Mouse (Mus musculus): ENCODE results near the gene Polr3b. TPM values are rescaled to one million over a fixed set of nuclear protein-coding genes. Genes with fewer than 3 reads are reported as not detected.

The Polr3b gene
- polyA plus RNA-seq, 1 experiment = 4.8 TPM

DNA sequence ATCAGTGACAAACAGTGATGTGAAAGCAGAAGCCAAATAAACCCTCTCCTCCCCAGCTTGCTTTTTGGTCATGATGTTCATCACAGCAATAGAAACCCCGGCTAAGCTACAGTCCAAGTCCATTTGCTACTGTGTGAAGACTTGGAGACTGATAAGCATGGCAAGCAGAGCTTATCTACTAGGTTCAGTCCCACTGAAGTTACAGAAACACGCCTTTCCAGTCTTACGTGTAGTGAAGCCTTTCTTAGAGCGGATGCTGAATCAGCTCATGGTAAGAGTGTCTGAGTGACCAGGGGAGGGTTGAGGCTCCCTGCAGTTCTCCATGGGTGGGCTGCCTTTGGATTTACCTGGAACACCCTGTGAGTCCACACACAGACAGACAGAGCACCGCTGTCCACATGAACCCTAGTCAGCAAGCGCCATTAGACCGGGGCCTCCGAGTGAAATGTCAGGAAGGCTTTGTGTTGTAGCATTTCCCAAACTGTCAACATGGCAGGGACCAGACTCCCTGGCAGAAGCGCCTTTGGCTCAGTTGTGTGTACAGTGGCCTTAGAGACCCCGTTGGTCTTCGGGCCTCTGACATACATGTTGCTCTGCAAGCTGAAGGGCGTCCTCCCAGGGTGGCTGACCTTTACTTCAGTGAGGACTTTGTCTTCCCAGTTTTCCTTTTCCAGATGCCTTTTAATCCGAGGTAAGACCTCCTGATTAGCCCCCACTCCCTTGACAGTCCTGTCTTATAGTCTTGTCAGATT, 78.3 kb downstream of the Polr3b start:
- no peaks in the 10 kb centered on the region for H3K27me3 ChIP-seq (ENCODE audit: control insufficient read depth, insufficient read depth, low read length)
- H3K27ac ChIP-seq (ENCODE audit: control insufficient read depth, insufficient read depth, low read depth, low read length) = no peak overlapping the region
- H3K4me1 ChIP-seq (ENCODE audit: control insufficient read depth, insufficient read depth, low read length) = no peaks in the 10 kb centered on the region
- H3K4me3 ChIP-seq (ENCODE audit: control insufficient read depth, low read depth, low read length) = no peak overlapping the region
- TF ChIP-seq CTCF (IDR thresholded peaks at IDR 0.05; ENCODE audit: control insufficient read depth, insufficient read depth, insufficient replicate concordance, low read depth, low read length) (no peak), POLR2A (IDR thresholded peaks at IDR 0.05; ENCODE audit: control insufficient read depth, low read depth, low read length) (no peak)
- peaks cover 1% of the 10 kb centered on the region; the same call in 1 of the 2 replicates for H3K36me3 ChIP-seq (ENCODE audit: control insufficient read depth, insufficient read depth, low read length)

GRCm38 (mm10) chr10:84701110-84701509, 79.0 kb downstream of the Polr3b start:
- H3K4me1 ChIP-seq (ENCODE audit: control insufficient read depth, insufficient read depth, low read length) = no peaks in the 10 kb centered on the region
- no peaks in the 10 kb centered on the region for H3K27me3 ChIP-seq (ENCODE audit: control insufficient read depth, insufficient read depth, low read length)
- H3K4me3 ChIP-seq (ENCODE audit: control insufficient read depth, low read depth, low read length) = no peak overlapping the region
- no peak for TF ChIP-seq POLR2A (IDR thresholded peaks at IDR 0.05; ENCODE audit: control insufficient read depth, low read depth, low read length)
- no peak for TF ChIP-seq CTCF (IDR thresholded peaks at IDR 0.05; ENCODE audit: control insufficient read depth, insufficient read depth, insufficient replicate concordance, low read depth, low read length)
- H3K36me3 ChIP-seq (ENCODE audit: control insufficient read depth, insufficient read depth, low read length) = peaks cover 1% of the 10 kb centered on the region; the same call in 1 of the 2 replicates
- no peak overlapping the region for H3K27ac ChIP-seq (ENCODE audit: control insufficient read depth, insufficient read depth, low read depth, low read length)

DNA sequence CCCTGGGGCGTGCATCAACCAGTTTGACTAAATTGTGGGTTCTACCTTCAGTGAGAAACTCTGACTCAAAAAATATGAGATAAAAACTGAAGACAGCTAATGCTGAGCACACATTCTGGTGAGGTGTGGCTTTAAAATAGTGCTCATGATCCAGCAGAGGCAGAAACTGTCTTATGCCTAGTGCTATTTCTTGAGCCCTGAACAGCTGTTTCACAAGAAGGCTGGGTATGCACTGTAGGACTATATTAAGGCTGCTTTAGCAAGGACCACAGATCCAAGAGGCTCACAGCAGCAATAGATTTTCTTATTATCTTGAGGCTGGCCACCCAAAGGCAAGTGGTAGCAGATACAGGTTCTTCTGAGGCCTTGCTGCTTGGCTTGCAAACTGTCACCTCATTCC, 80.0 kb downstream of the Polr3b start:
- no peaks in the 10 kb centered on the region for H3K4me1 ChIP-seq (ENCODE audit: control insufficient read depth, insufficient read depth, low read length)
- no peak overlapping the region for H3K4me3 ChIP-seq (ENCODE audit: control insufficient read depth, low read depth, low read length)
- H3K27me3 ChIP-seq (ENCODE audit: control insufficient read depth, insufficient read depth, low read length) = no peaks in the 10 kb centered on the region
- H3K36me3 ChIP-seq (ENCODE audit: control insufficient read depth, insufficient read depth, low read length) = peaks cover 1% of the 10 kb centered on the region; the same call in 1 of the 2 replicates
- no peak for TF ChIP-seq CTCF (IDR thresholded peaks at IDR 0.05; ENCODE audit: control insufficient read depth, insufficient read depth, insufficient replicate concordance, low read depth, low read length)
- TF ChIP-seq POLR2A (IDR thresholded peaks at IDR 0.05; ENCODE audit: control insufficient read depth, low read depth, low read length) = no peak
- no peak overlapping the region for H3K27ac ChIP-seq (ENCODE audit: control insufficient read depth, insufficient read depth, low read depth, low read length)

- no peaks in the 10 kb centered on the region for H3K4me1 ChIP-seq (ENCODE audit: control insufficient read depth, insufficient read depth, low read length)
- H3K27me3 ChIP-seq (ENCODE audit: control insufficient read depth, insufficient read depth, low read length) = no peaks in the 10 kb centered on the region
- no peaks in the 10 kb centered on the region for H3K36me3 ChIP-seq (ENCODE audit: control insufficient read depth, insufficient read depth, low read length)
- H3K27ac ChIP-seq (ENCODE audit: control insufficient read depth, insufficient read depth, low read depth, low read length) = no peak overlapping the region
- TF ChIP-seq CTCF (IDR thresholded peaks at IDR 0.05; ENCODE audit: control insufficient read depth, insufficient read depth, insufficient replicate concordance, low read depth, low read length) (no peak), POLR2A (IDR thresholded peaks at IDR 0.05; ENCODE audit: control insufficient read depth, low read depth, low read length) (no peak)
- H3K4me3 ChIP-seq (ENCODE audit: control insufficient read depth, low read depth, low read length) = no peak overlapping the region
These were observed 82.5 kb downstream of the Polr3b start for GRCm38 (mm10) chr10:84704594-84704993.

DNA sequence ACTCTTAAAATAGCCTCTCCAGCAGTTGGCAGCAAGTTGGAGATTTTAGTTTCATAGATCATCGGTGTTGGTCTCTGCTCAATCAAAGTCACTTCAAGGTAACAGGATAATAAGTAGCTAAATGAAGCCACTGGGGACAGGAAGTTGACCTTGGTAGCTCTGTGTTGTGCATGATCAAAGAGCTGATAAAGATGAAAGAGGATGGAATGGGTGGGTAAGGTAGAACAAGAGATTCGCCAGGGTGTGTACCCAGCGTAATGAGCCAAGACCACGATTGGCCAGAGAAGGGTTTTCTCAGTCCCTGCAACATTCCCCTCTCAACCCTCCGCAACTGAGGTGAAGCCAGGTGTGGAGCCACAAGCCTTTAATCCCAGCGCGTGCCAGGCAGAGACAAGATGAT, 83.1 kb downstream of the Polr3b start:
- Histone ChIP-seq H3K4me3 (ENCODE audit: control insufficient read depth, low read depth, low read length) (no peak overlapping the region), H3K27ac (ENCODE audit: control insufficient read depth, insufficient read depth, low read depth, low read length) (no peak overlapping the region), H3K36me3 (ENCODE audit: control insufficient read depth, insufficient read depth, low read length) (no peaks in the 10 kb centered on the region), H3K4me1 (ENCODE audit: control insufficient read depth, insufficient read depth, low read length) (no peaks in the 10 kb centered on the region), H3K27me3 (ENCODE audit: control insufficient read depth, insufficient read depth, low read length) (no peaks in the 10 kb centered on the region)
- no peak for TF ChIP-seq POLR2A (IDR thresholded peaks at IDR 0.05; ENCODE audit: control insufficient read depth, low read depth, low read length)
- TF ChIP-seq CTCF (IDR thresholded peaks at IDR 0.05; ENCODE audit: control insufficient read depth, insufficient read depth, insufficient replicate concordance, low read depth, low read length) = no peak

GRCm38 (mm10) chr10:84706543-84706942, 84.5 kb downstream of the Polr3b start:
- no peak overlapping the region for H3K27ac ChIP-seq (ENCODE audit: control insufficient read depth, insufficient read depth, low read depth, low read length)
- no peaks in the 10 kb centered on the region for H3K36me3 ChIP-seq (ENCODE audit: control insufficient read depth, insufficient read depth, low read length)
- no peaks in the 10 kb centered on the region for H3K4me1 ChIP-seq (ENCODE audit: control insufficient read depth, insufficient read depth, low read length)
- no peak overlapping the region for H3K4me3 ChIP-seq (ENCODE audit: control insufficient read depth, low read depth, low read length)
- TF ChIP-seq POLR2A (IDR thresholded peaks at IDR 0.05; ENCODE audit: control insufficient read depth, low read depth, low read length) (no peak), CTCF (IDR thresholded peaks at IDR 0.05; ENCODE audit: control insufficient read depth, insufficient read depth, insufficient replicate concordance, low read depth, low read length) (no peak)
- H3K27me3 ChIP-seq (ENCODE audit: control insufficient read depth, insufficient read depth, low read length) = no peaks in the 10 kb centered on the region

DNA sequence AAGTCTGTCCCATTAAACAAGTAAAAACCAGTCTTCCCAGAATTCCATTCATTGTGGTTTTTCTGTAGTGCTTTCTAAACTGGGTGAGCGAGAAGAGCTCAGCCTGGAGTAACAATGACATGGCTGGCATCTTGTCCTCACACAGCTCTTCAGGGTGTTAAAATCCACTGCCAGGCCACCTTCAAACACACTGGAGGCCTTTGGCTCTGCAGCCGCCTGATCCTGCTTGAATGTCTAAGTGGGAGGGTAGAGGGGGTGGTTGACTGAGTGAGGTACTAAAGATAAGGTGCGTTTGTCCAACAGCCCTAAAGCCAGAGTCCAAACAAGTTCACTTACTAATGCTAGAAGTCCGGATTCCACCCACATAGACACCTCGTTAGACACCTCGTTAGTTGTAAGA, 85.1 kb downstream of the Polr3b start:
- H3K4me3 ChIP-seq (ENCODE audit: control insufficient read depth, low read depth, low read length) = no peak overlapping the region
- no peaks in the 10 kb centered on the region for H3K4me1 ChIP-seq (ENCODE audit: control insufficient read depth, insufficient read depth, low read length)
- H3K27me3 ChIP-seq (ENCODE audit: control insufficient read depth, insufficient read depth, low read length) = no peaks in the 10 kb centered on the region
- H3K36me3 ChIP-seq (ENCODE audit: control insufficient read depth, insufficient read depth, low read length) = no peaks in the 10 kb centered on the region
- H3K27ac ChIP-seq (ENCODE audit: control insufficient read depth, insufficient read depth, low read depth, low read length) = no peak overlapping the region
- TF ChIP-seq CTCF (IDR thresholded peaks at IDR 0.05; ENCODE audit: control insufficient read depth, insufficient read depth, insufficient replicate concordance, low read depth, low read length) (no peak), POLR2A (IDR thresholded peaks at IDR 0.05; ENCODE audit: control insufficient read depth, low read depth, low read length) (no peak)
